Mouse (Mus musculus): Measurements from ENCODE around the gene Gba2. TPM values are rescaled to one million over a fixed set of nuclear protein-coding genes. Genes with fewer than 3 reads are reported as not detected.
A peak's percentile ranks its signal among the peaks of the same experiment; 100 is the strongest.
"Not testable (repeated sequence)": the region's sequence is repeated elsewhere in the genome, so short reads cannot be mapped to it uniquely, and the experiment has no call there.

Gba2 gene
- polyA plus RNA-seq, 1 experiment from 2014 or later: 22.8 TPM

GRCm38 (mm10) chr4:43558631-43559356 lies 19.9 kb downstream of the Gba2 start:
- Histone ChIP-seq H3K27me3 (ENCODE audit: insufficient read depth, poor library complexity, severe bottlenecking) (no peaks in the 10 kb centered on the region), H3K4me1 (peaks cover 50% of the 10 kb centered on the region), H3K27ac (peak overlapping the region; percentile 99), H3K9me3 (no peaks in the 10 kb centered on the region), H3K36me3 (peaks cover 45% of the 10 kb centered on the region), H3K4me3 (peak overlapping the region; percentile 94)
- DNase-seq (ENCODE audit: low spot score): peak; percentile 95
- 12% methylated on average over 13 of the region's 13 CpGs for WGBS

- Histone ChIP-seq H3K27ac (peak overlapping the region; percentile 99), H3K36me3 (peaks cover 51% of the 10 kb centered on the region), H3K4me1 (peaks cover 44% of the 10 kb centered on the region), H3K9me3 (no peaks in the 10 kb centered on the region), H3K4me3 (peak overlapping the region; percentile 94), H3K27me3 (ENCODE audit: insufficient read depth, poor library complexity, severe bottlenecking) (no peaks in the 10 kb centered on the region)
- 3% methylated on average over 5 of the region's 5 CpGs for WGBS
- DNase-seq (ENCODE audit: low spot score): peak; percentile 89
Observed at GRCm38 (mm10) chr4:43558028-43558630, 20.5 kb downstream of the Gba2 start.

DNA sequence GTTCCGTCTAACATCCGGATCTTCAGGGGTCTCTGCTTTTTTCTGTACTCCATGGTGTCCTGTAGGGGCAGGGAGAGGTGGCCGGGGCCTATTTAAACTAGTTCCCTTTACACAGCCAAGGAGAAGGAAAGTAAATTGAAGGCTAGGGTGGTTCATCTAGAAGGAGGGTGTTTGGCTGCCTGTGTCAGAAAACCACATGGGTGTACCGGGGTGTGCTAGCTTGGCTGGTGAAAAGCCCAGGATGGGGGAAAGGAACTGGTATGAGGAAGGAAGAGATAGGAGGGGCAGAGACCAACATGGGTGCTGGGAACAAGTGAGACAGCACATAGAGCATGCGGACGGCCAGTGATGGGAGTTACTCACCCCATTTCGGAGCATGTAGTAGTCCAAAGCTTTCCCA lies 22.7 kb downstream of the Gba2 start:
- Histone ChIP-seq H3K27me3 (ENCODE audit: insufficient read depth, poor library complexity, severe bottlenecking) (no peaks in the 10 kb centered on the region), H3K27ac (no peak overlapping the region), H3K4me3 (no peak overlapping the region), H3K9me3 (0 out of 2 replicates have a peak, but pooled peaks cover 2% of the 10 kb centered on the region), H3K4me1 (peaks cover 40% of the 10 kb centered on the region), H3K36me3 (peaks cover 73% of the 10 kb centered on the region)
- 96% methylated on average over 7 of the region's 7 CpGs for WGBS
- no peak for DNase-seq (ENCODE audit: low spot score)

GRCm38 (mm10) chr4:43553891-43554290 lies 24.8 kb downstream of the Gba2 start:
- no peak for DNase-seq (ENCODE audit: low spot score)
- Histone ChIP-seq H3K9me3 (0 out of 2 replicates have a peak, but pooled peaks cover 2% of the 10 kb centered on the region), H3K36me3 (peaks cover 87% of the 10 kb centered on the region), H3K4me1 (peaks cover 20% of the 10 kb centered on the region), H3K27me3 (ENCODE audit: insufficient read depth, poor library complexity, severe bottlenecking) (no peaks in the 10 kb centered on the region), H3K27ac (no peak overlapping the region), H3K4me3 (no peak overlapping the region)

GRCm38 (mm10) chr4:43552437-43552836 lies 26.2 kb downstream of the Gba2 start:
- 96% methylated on average over 5 of the region's 5 CpGs for WGBS
- Histone ChIP-seq H3K4me3 (no peak overlapping the region), H3K36me3 (peaks cover 100% of the 10 kb centered on the region)

DNA sequence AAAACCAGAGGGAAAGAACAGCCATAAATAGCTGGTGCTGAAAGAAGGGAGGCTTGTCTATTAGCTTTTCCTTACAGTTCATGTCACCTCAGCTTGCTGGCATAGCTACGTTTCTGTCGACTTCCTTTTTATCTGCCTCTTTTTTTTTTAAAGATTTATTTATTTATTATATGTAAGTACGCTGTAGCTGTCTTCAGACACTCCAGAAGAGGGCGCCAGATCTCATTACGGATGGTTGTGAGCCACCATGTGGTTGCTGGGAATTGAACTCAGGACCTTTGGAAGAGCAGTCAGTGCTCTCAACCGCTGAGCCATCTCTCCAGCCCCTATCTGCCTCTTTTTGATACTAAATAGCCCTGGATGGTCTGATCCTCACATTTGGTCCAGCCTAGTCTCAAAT lies 26.8 kb downstream of the Gba2 start:
- WGBS: 89% methylated on average over 6 of the region's 6 CpGs
- not testable (repeated sequence) for H3K4me3 ChIP-seq; H3K27me3 ChIP-seq (ENCODE audit: insufficient read depth, poor library complexity, severe bottlenecking); H3K27ac ChIP-seq; DNase-seq (ENCODE audit: low spot score); H3K4me1 ChIP-seq; H3K9me3 ChIP-seq
- peaks cover 100% of the 10 kb centered on the region for H3K36me3 ChIP-seq

More at GRCm38 (mm10) chr4:43552437-43552836, 26.2 kb downstream of the Gba2 start:
- no peak overlapping the region for H3K27ac ChIP-seq
- H3K4me1 ChIP-seq: peaks cover 5% of the 10 kb centered on the region
- no peaks in the 10 kb centered on the region for H3K27me3 ChIP-seq (ENCODE audit: insufficient read depth, poor library complexity, severe bottlenecking)
- no peak for DNase-seq (ENCODE audit: low spot score)
- 0 out of 2 replicates have a peak, but pooled peaks cover 2% of the 10 kb centered on the region for H3K9me3 ChIP-seq

DNA sequence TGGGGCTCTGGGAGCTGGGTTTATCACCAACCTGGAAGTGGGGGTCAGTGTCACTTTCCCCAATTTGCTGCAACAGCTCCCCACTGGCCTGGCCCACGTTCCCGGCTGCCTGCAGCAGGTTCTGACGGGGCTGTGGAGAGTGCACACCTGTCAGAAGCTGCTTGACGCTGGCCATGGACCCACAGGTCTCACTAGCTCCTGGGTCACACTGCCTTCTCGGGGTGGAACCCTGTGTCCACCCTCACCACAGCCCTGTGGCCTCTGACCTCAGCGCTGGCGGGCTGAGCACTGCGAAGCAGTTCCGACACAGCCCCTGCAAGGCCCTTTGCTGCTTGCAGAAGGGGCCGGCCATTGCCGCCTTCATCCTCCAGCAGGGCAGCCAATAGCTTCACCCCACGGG lies 29.6 kb downstream of the Gba2 start:
- DNase-seq (ENCODE audit: low spot score): no peak
- Histone ChIP-seq H3K4me3 (no peak overlapping the region), H3K27me3 (ENCODE audit: insufficient read depth, poor library complexity, severe bottlenecking) (no peaks in the 10 kb centered on the region), H3K36me3 (peaks cover 100% of the 10 kb centered on the region), H3K4me1 (no peaks in the 10 kb centered on the region), H3K27ac (no peak overlapping the region), H3K9me3 (0 out of 2 replicates have a peak, but pooled peaks cover 2% of the 10 kb centered on the region)
- WGBS: 90% methylated on average over 12 of the region's 12 CpGs

- Histone ChIP-seq H3K4me3 (no peak overlapping the region), H3K27me3 (ENCODE audit: insufficient read depth, poor library complexity, severe bottlenecking) (no peaks in the 10 kb centered on the region), H3K36me3 (peaks cover 100% of the 10 kb centered on the region), H3K9me3 (0 out of 2 replicates have a peak, but pooled peaks cover 2% of the 10 kb centered on the region), H3K4me1 (no peaks in the 10 kb centered on the region), H3K27ac (no peak overlapping the region)
- DNase-seq (ENCODE audit: low spot score): no peak
- 88% methylated on average over 8 of the region's 8 CpGs for WGBS
Observed at GRCm38 (mm10) chr4:43547160-43547559, 31.5 kb downstream of the Gba2 start.

DNA sequence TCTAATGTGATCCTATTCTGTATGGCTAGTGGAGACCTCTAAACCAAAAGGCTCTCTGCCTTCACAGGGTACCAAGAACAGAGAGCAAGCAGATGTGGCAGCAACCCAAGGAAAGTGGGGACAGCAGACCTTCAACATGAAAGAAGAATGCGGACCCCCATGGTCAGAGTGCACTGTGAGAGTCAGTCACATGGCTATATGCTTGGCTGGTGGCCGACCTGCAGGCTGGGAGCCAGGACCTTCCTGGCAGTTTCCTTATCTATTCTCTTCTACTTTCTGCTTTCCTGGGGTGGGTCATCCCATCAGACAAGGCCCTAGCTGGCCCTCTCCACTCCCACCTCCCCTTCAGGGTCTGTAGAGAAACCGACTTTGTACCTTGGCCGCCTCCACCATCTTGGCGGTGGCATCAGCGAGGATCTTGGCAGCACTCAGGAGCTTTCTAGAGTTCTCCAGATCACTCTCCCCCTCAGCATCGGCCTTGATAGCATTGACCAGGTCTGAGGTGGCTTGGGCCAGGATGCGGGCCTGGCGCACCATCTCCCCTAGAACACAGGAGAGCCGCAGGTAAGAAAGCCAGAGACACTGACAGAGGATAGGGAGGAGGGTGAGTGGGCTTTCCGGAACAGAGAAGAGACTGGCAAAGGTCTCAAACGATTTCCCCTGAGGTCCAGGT lies 32.2 kb downstream of the Gba2 start:
- no peak overlapping the region for H3K4me3 ChIP-seq
- no peaks in the 10 kb centered on the region for H3K4me1 ChIP-seq
- no peaks in the 10 kb centered on the region for H3K9me3 ChIP-seq
- DNase-seq (ENCODE audit: low spot score): no peak
- H3K27me3 ChIP-seq (ENCODE audit: insufficient read depth, poor library complexity, severe bottlenecking): no peaks in the 10 kb centered on the region
- 90% methylated on average over 12 of the region's 12 CpGs for WGBS
- peaks cover 100% of the 10 kb centered on the region for H3K36me3 ChIP-seq
- no peak overlapping the region for H3K27ac ChIP-seq

GRCm38 (mm10) chr4:43542044-43542443 lies 36.6 kb downstream of the Gba2 start:
- no peaks in the 10 kb centered on the region for H3K9me3 ChIP-seq
- H3K27me3 ChIP-seq (ENCODE audit: insufficient read depth, poor library complexity, severe bottlenecking): no peaks in the 10 kb centered on the region
- DNase-seq (ENCODE audit: low spot score): no peak
- H3K4me3 ChIP-seq: no peak overlapping the region
- 74% methylated on average over 3 of the region's 3 CpGs for WGBS
- no peak overlapping the region for H3K27ac ChIP-seq
- no peaks in the 10 kb centered on the region for H3K4me1 ChIP-seq
- H3K36me3 ChIP-seq: peaks cover 99% of the 10 kb centered on the region

DNA sequence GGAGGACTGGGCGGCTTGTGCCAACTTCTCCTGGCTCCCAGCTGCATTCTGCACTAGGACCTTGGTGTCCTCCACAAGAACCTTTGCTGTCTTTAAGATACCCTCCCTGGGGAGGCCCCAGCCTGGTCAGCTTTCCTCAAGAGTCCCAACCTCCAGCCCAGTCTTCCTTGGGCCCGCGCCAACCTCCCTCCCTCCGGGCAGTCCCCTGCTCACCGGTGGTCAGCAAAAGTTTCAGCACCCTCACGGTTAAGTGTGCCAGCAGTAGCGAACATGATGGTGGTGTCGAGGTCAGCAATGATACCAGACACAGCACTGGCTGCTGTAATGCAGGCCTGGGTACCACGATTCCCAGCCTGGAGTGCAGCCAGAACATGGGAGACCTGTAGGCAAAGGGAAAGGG lies 42.6 kb downstream of the Gba2 start:
- no peak for DNase-seq (ENCODE audit: low spot score)
- no peak overlapping the region for H3K4me3 ChIP-seq
- no peak overlapping the region for H3K27ac ChIP-seq
- H3K4me1 ChIP-seq: peaks cover 7% of the 10 kb centered on the region; the same call in 1 of the 2 replicates
- WGBS: 95% methylated on average over 9 of the region's 9 CpGs
- H3K36me3 ChIP-seq: peaks cover 100% of the 10 kb centered on the region
- H3K9me3 ChIP-seq: no peaks in the 10 kb centered on the region
- H3K27me3 ChIP-seq (ENCODE audit: insufficient read depth, poor library complexity, severe bottlenecking): no peaks in the 10 kb centered on the region

- Histone ChIP-seq H3K4me1 (peaks cover 11% of the 10 kb centered on the region; the same call in 1 of the 2 replicates), H3K9me3 (no peaks in the 10 kb centered on the region), H3K4me3 (no peak overlapping the region), H3K27ac (no peak overlapping the region), H3K27me3 (ENCODE audit: insufficient read depth, poor library complexity, severe bottlenecking) (no peaks in the 10 kb centered on the region), H3K36me3 (peaks cover 98% of the 10 kb centered on the region)
- DNase-seq (ENCODE audit: low spot score): no peak
- 96% methylated on average over 8 of the region's 8 CpGs for WGBS
Observed at GRCm38 (mm10) chr4:43535628-43536027, 43.0 kb downstream of the Gba2 start.

DNA sequence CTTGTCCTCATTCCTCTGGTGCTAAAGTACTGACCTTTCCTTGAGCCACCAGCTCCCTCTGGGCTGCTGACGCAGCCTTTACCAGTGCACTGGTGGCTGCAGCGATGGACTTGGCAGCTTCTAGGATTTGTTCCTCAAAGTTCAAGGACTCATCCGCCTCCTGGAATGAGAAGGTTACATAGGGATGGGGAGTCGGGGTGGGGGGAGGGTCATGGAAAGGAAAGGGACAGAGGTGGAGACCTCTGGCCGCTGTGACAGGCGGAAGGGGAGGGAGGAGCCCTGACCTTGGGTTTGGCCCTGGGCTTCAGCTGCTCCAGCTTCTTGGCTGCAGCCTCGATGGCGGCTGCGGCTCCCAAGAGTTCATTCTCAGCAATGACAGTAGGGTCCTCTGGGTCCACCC lies 45.4 kb downstream of the Gba2 start:
- no peak for DNase-seq (ENCODE audit: low spot score)
- no peak overlapping the region for H3K4me3 ChIP-seq
- H3K4me1 ChIP-seq: peaks cover 18% of the 10 kb centered on the region
- H3K27ac ChIP-seq: no peak overlapping the region
- peaks cover 79% of the 10 kb centered on the region for H3K36me3 ChIP-seq
- WGBS: 88% methylated on average over 9 of the region's 9 CpGs
- no peaks in the 10 kb centered on the region for H3K9me3 ChIP-seq
- no peaks in the 10 kb centered on the region for H3K27me3 ChIP-seq (ENCODE audit: insufficient read depth, poor library complexity, severe bottlenecking)
